Mouse (Mus musculus) MEL (cell line): ENCODE measurements at regions not wholly inside any gene's neighbourhood (a gene's known extent, or its start where the extent isn't known, plus 50 kb on each side); places are given as distances from the start of the nearest gene placed in this dataset.

ENCODE experiments used
- CHD2 ChIP-seq: IDR thresholded peaks from 2 replicates; pipeline ENCODE4 v1.6.1; 2011; ENCODE audit warnings: low read length, improper control_type of control experiment
- CTCF ChIP-seq, 3 experiments: IDR thresholded peaks in 2 of 3; conservative IDR thresholded peaks in 1 of 3; 2 replicates each; pipeline ENCODE4 v1.5.1; 2011 to 2012; ENCODE audit warnings: low read length in 3 of 3, low read depth in 2 of 3, mild to moderate bottlenecking in 2 of 3, improper control_type of control experiment in 1 of 3, inconsistent platforms in 1 of 3, mixed read lengths in 1 of 3, moderate library complexity in 1 of 3; ENCODE audit not compliant: control insufficient read depth in 1 of 3, insufficient read depth in 1 of 3, poor library complexity in 1 of 3, severe bottlenecking in 1 of 3
- GATA1 ChIP-seq: IDR thresholded peaks from 2 replicates; pipeline ENCODE4 v1.6.1; 2011; ENCODE audit warnings: low read depth, low read length, improper control_type of control experiment
- HCFC1 ChIP-seq: IDR thresholded peaks from 2 replicates; pipeline ENCODE4 v1.6.1; 2012; ENCODE audit warnings: low read depth, mild to moderate bottlenecking, inconsistent platforms, low read length, improper control_type of control experiment, moderate library complexity
- MAFK ChIP-seq: IDR thresholded peaks from 2 replicates; pipeline ENCODE4 v1.6.1; 2011; ENCODE audit warnings: low read depth, mild to moderate bottlenecking, low read length, improper control_type of control experiment, borderline replicate concordance
- NRF1 ChIP-seq: IDR thresholded peaks from 2 replicates; pipeline ENCODE4 v1.6.1; 2014; ENCODE audit warnings: low read depth, mild to moderate bottlenecking, inconsistent platforms, low read length, improper control_type of control experiment, moderate library complexity; ENCODE audit not compliant: poor library complexity, insufficient read depth, severe bottlenecking
- POLR2A ChIP-seq, 2 experiments: IDR thresholded peaks; 2 replicates each; pipeline ENCODE4 v1.6.1; 2011 to 2012; ENCODE audit warnings: low read length in 2 of 2, mild to moderate bottlenecking in 2 of 2, control low read depth in 1 of 2, improper control_type of control experiment in 1 of 2, low read depth in 1 of 2, moderate library complexity in 1 of 2; ENCODE audit not compliant: control insufficient read depth in 1 of 2, insufficient read depth in 1 of 2, poor library complexity in 1 of 2
- POLR2AphosphoS2 ChIP-seq: IDR thresholded peaks from 2 replicates; pipeline ENCODE4 v1.6.1; 2011; ENCODE audit warnings: low read length, improper control_type of control experiment
- USF1 ChIP-seq: IDR thresholded peaks from 2 replicates; pipeline ENCODE4 v1.6.1; 2014; ENCODE audit warnings: low read depth, mild to moderate bottlenecking, inconsistent platforms, low read length, improper control_type of control experiment, moderate library complexity
- USF2 ChIP-seq, 2 experiments: IDR thresholded peaks; 2 replicates each; pipeline ENCODE4 v1.6.1; 2011 to 2012; ENCODE audit warnings: improper control_type of control experiment in 2 of 2, low read length in 2 of 2, borderline replicate concordance in 1 of 2, inconsistent platforms in 1 of 2, low read depth in 1 of 2, mild to moderate bottlenecking in 1 of 2; ENCODE audit not compliant: insufficient read depth in 1 of 2

- no peak for TF ChIP-seq CTCF (IDR thresholded peaks at IDR 0.05 in 2 of 3, conservative IDR thresholded peaks at IDR 0.05 in 1 of 3; ENCODE audit: control insufficient read depth in 1 of 3, insufficient read depth in 1 of 3, low read depth in 2 of 3, low read length in 3 of 3, poor library complexity in 1 of 3, severe bottlenecking in 1 of 3)
- TF ChIP-seq NRF1: no peak
- no peak for TF ChIP-seq MAFK
- no peak for TF ChIP-seq CHD2
- TF ChIP-seq HCFC1: no peak
- no peak for TF ChIP-seq POLR2A (IDR thresholded peaks at IDR 0.05; ENCODE audit: control insufficient read depth in 1 of 2, insufficient read depth in 1 of 2, low read depth in 1 of 2, low read length in 2 of 2, poor library complexity in 1 of 2)
- no peak for TF ChIP-seq USF2 (IDR thresholded peaks at IDR 0.05; ENCODE audit: borderline replicate concordance in 1 of 2, insufficient read depth in 1 of 2, low read depth in 1 of 2, low read length in 2 of 2)
- no peak for TF ChIP-seq POLR2AphosphoS2
- TF ChIP-seq USF1: no peak
- TF ChIP-seq GATA1: no peak
Measured at GRCm38 (mm10) chr6:66399091-66399755, 136.0 kb upstream of the Mad2l1 start.
